Comparison of ENCODE assay signal across 24 mouse cellular contexts in the genomic region with DNA sequence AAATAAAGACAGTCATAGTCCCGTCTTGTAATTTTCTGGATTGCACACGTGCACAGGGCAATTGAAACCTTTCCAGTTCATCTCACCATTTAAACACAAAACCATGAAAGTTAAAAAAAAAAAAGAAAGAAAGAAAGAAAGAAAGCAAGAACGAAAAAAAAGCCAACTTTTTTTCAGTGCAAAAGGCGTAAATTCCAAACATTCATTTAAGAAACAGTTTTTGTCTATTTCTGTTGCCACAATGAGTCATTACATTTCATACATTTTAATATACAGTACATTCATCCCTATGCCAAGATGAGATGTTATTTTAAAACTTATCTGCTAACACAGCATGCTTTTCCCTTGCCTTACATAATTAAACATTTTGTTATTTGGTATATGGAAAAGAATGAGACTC. TPM values are rescaled to one million over a fixed set of nuclear protein-coding genes. Genes with fewer than 3 reads are reported as not detected.
"Had no signal": no experiment of that assay in that cellular context is flagged by ENCODE, and none has a peak within 500 bp of the region (broad histone marks: within the 10 kb centered on the region; RNA-seq: fewer than 3 reads in every experiment).

No protein-coding gene starts in this region.

- H3K27ac ChIP-seq: midbrain, embryonic 10.5 days; midbrain, embryonic 13.5 days; neural tube, embryonic 13.5 days; stomach, embryonic 15.5 days had no signal

- ATAC-seq: liver, postnatal 0 days; lung, postnatal 0 days; midbrain, embryonic 13.5 days; midbrain, embryonic 16.5 days had no signal

- H3K27me3 ChIP-seq: neural tube, embryonic 13.5 days; stomach, embryonic 15.5 days had no signal

- H3K36me3 ChIP-seq: midbrain, embryonic 10.5 days; midbrain, embryonic 13.5 days; neural tube, embryonic 13.5 days; stomach, embryonic 15.5 days had no signal

- H3K9ac ChIP-seq: liver, embryonic 14.5 days; liver, postnatal 0 days; lung, embryonic 14.5 days; midbrain, embryonic 13.5 days; neural tube, embryonic 13.5 days; stomach, embryonic 15.5 days had no signal

- H3K4me2 ChIP-seq: lung, embryonic 14.5 days; midbrain, embryonic 13.5 days; neural tube, embryonic 13.5 days; stomach, embryonic 15.5 days had no signal

- H3K4me3 ChIP-seq: megakaryocyte, embryonic 14.5 days; midbrain, embryonic 10.5 days; midbrain, embryonic 13.5 days; myocyte; neural tube, embryonic 13.5 days; stomach, embryonic 15.5 days had no signal

- DNase-seq: kidney, adult 11 months; kidney, adult 9 months; kidney, postnatal 14 days; kidney, postnatal 4 days; liver, postnatal 0 days; lung, embryonic 14.5 days; lung, postnatal 36 days; retina, postnatal 1 day; right cerebral cortex, postnatal 25 days; spleen, adult 18-20 months; thymus, adult 18-20 months; thymus, postnatal 14 days; thymus, postnatal 4 days had no signal

- H3K9me3 ChIP-seq: megakaryocyte, embryonic 14.5 days; midbrain, embryonic 10.5 days; midbrain, embryonic 13.5 days; neural tube, embryonic 13.5 days; stomach, embryonic 15.5 days had no signal

RNA-seq across cellular contexts. Expression of gene Haao, which starts 11.9 kb away (rescaled TPM):
- total RNA-seq: layer of hippocampus, postnatal 14 days; left cerebral cortex, postnatal 10 days had no signal
- polyA plus RNA-seq: myocyte; neural tube, embryonic 13.5 days had no signal
